Mouse (Mus musculus): ENCODE data around the gene Gripap1.
"Not testable (repeated sequence)": the region's sequence is repeated elsewhere in the genome, so short reads cannot be mapped to it uniquely, and the experiment has no call there.

Gripap1 gene

DNA sequence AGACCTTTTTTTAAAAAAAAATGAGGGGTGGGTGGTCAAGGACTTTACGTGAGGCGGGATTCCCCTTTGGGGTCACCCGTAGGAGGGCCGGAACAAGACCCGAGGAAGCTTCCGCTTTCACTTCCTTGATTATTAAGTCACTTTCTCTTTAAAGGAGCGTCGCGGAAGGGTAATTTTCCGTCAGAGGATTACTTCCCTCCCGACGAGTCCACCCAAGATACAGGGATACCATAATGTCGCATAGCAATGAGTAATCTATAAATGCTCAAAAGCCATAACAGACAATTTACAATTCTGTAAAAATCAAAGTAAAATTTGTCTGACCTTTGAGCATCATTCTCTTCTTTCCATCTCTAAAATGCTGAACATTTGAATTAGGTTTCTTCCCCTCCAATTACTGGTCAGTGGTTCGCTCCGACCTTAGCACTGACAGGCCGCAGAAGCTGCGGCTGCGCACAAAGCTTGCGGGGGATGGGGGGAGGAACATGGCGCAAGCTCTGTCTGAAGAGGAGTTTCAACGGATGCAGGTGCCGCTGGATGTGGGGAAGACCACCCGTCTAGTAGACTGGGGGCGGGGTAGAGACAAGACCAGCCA is at the start of gene Gripap1:
Gene Gripap1 (plus strand): TSS at position 224 of the 595 bp plus-strand sequence.
- peak; percentile 66 for DNase-seq (ENCODE audit: low read depth)

DNA sequence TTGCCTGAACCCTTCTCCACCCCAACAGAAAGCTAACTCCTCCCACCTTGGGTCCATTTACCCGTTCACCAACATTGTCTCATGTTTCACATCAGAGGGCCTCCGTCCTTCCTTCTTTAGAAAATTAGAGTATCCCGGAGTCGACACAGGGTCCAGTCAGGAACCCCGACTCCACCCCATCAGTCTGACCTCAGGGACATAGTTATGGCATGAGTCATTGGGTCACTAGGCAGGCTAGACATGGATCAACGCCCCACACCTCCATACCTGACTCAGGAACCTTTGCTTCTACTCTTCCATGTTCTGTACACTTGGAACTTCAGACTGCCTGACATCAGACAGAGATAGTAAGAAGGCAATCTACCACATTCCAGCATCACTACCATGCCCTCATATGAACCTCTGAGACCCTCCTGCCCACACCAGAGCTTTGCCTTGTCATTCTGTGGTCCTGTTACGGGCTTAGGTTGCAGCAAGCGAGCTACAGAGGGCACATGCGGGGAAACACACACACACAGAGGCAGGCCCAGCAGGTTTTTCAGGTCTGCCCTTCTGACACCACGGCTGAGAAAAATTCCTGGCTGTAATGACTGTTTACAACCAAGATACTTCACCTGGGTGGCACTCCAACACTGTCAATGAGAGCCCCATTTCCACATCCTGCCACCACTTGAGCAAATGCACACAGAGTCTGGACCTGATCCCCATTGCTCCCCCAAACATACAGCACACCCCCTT is 49.3 kb upstream of the Gripap1 start:
- DNase-seq (ENCODE audit: low read depth) = no peak

GRCm38 (mm10) chrX:7741103-7741502 is 48.5 kb upstream of the Gripap1 start:
- no peak for DNase-seq (ENCODE audit: low read depth)

GRCm38 (mm10) chrX:7743470-7743869 is 46.1 kb upstream of the Gripap1 start:
- DNase-seq (ENCODE audit: low read depth) = no peak

DNA sequence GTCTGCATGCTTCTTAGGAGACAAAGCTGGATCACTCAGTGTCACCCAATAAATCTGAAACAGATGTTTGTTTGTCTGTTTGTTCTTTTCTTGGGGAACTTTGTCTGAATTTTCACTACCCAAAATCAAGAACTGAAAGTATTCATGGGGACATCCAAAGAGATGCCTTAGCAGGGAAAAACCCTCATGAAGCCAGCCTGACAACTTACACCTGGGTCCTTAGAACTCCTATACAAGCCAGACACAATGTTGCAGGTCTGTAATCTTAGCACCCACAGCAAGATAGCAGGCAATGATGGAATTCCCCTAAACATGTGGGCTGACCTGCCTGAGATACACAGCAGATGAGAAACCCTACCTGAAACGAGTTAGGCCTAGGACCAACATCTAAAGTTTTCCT is 44.6 kb upstream of the Gripap1 start:
- no peak for DNase-seq (ENCODE audit: low read depth)

DNA sequence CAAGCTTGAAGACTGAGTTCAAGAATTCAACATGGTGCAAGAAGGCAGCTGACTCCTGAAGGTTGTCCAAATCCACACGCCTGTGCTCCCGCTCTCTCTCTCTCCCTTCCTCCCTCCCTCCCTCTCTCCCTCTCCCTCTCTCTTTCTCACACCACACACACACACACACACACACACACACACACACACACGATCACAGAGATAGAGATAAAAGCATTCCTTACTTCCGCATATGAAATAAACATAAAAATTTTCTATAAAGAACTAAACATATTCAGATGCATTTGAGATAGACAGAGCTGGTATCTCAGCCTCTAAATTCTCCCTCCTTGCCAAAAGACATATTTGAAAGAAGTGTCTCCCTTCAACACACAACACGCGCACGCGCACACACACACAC is 44.1 kb upstream of the Gripap1 start:
- DNase-seq (ENCODE audit: low read depth) = no peak

DNA sequence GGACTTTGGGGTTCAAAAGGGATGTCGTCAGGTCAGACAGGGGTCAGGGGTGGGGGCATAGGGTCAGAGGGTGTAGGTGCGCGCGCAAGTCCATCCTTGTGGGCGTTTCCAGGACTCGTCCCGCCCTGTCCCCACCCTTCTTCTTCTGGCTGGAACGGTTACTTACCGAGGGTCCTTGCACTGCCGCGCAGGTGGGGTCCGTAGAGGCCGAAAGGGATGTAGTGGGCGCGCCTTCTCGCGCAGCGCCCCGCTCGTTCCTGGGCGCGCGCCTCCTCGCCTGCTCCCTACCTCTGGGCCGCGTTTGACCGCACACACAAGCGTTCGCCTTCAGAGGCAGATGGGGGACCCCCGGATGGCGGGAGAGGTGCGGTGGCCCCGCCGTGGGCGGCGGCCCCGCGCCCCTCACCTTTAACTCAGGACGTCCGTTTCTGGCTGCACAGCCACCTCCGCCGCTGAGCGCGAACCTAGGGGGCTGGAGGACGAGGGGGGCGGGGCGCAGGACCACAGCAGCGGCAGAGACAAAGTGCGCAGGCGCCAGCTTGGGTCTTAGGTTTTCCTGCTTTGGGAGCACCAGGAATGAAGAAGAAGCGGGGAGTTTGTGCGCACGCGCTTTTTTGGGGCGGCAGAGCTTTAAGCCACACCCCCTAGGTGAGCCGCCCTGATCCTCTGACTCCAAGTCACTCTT is 39.0 kb upstream of the Gripap1 start, which contains the start of gene Ccdc120:
Gene Ccdc120 (minus strand): TSS at position 474 of the 685 bp plus-strand sequence.
- DNase-seq (ENCODE audit: low read depth) = no peak

DNA sequence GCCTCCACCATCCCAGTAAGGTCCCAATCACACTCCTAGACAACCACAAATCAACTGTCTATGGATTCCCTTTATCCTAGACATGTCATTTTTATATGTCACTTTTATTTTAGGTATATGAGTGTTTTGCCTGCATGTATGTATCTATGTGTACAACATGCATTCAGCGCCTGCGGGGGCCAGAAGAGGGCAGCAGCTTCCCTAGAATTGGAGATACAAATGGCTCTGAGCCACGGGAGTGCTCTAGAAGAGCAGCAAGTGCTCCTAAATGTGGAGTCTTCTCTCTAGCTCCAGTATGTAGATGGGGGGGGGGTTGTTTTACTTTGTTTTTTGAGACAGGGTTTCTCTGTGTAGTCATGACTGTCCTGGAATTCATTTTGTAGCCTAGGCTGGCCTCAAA is 35.9 kb upstream of the Gripap1 start:
- DNase-seq (ENCODE audit: low read depth) = not testable (repeated sequence)

GRCm38 (mm10) chrX:7762137-7762920 is 27.2 kb upstream of the Gripap1 start, which contains the start of gene Tfe3:
Gene Tfe3 (plus strand): TSS chrX:7762560.
- peak; percentile 72 for DNase-seq (ENCODE audit: low read depth)

DNA sequence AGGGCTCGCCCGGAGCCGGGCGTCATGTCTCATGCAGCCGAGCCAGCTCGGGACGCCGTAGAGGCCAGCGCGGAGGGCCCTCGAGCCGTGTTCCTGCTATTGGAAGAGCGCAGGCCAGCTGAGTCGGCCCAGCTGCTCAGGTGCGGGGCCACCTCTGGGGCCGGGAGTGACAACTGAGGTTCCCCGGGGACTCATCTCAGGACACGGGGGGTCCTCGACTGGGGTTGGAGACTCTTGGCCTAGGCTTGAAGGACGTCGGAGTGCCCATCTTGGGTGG is 26.7 kb upstream of the Gripap1 start:
- no peak for DNase-seq (ENCODE audit: low read depth)

DNA sequence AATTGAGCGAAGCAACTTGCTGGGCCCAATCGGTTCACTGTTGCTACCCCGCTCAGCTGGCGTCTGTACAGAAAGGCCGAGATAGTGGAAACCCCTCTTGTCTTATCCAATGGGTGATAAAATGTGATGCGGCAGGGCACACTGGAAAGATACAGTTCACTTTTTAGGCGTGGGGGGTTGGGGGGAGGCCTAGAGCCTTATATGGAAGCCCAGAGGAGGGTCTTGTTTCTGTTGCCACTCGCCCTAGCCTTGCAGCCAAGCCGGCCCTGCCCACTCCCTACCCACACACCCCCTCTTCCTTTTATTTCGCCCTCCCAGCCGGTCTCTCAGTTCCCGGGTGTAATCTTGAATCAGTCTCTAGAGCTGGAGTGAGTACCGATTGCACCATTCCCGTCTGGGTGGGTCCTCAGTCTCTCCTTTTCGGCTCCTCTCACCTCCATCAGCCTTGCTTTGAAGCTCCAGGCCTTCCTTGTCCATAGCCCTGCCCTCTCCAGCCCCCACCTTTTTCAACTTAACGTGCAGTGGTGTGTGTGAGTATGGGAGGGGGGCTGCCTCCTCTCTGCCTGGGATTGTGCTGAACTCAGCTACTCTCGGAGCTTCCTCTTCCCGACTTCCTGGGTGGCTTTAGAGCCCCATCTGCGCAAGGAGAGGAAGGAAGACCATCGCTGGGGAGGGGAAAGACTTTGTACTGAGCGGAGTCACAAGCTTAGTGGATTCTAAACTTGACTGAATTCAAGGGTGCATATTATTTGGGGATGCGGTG is 25.8 kb upstream of the Gripap1 start:
- no peak for DNase-seq (ENCODE audit: low read depth)

- no peak for DNase-seq (ENCODE audit: low read depth)
Observed at GRCm38 (mm10) chrX:7764657-7765280, 24.8 kb upstream of the Gripap1 start.

GRCm38 (mm10) chrX:7765281-7765670 is 24.3 kb upstream of the Gripap1 start:
- DNase-seq (ENCODE audit: low read depth) = no peak

DNA sequence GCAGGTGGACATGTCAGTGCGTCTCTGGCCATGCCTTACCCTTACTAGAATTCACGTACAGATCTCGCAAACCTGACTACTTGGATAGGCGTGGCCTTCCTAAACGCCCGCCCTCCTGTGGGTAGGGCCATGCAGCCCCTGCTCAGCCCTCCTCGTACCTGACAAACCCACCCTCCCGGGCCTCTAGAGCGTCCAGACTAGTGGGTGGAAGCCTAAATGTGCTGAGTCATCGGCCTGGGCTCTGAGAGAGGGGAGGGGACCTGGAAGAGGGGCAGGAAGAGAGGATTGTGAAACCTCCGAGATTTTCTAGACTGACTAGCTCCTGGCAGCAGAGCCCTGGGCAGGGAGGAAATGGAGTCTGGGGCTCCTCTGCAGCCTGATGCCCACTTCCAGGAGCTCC is 23.8 kb upstream of the Gripap1 start:
- peak; percentile 42 for DNase-seq (ENCODE audit: low read depth)

GRCm38 (mm10) chrX:7769302-7770017 is 20.1 kb upstream of the Gripap1 start:
- DNase-seq (ENCODE audit: low read depth) = no peak

DNA sequence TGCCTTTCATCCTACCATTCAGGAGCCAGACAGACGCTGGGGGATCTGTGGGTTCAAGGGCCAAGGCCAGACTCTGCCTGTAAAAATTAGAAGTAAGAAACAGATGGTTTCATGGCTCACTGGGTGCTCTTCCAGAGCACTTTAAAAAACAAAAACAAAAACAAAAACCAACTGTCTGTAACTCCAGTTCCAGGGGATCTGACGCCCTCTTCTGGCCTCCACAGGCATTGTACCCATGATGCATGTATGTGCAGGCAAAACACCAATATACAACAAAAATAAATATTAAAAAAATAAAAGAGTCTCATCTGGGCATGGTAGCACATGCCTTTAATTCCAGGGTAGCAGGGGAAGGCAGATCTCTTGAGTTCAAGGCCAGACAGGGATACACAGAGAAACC is 16.8 kb upstream of the Gripap1 start:
- no peak for DNase-seq (ENCODE audit: low read depth)

GRCm38 (mm10) chrX:7775501-7776205 is 13.9 kb upstream of the Gripap1 start:
- no peak for DNase-seq (ENCODE audit: low read depth)

DNA sequence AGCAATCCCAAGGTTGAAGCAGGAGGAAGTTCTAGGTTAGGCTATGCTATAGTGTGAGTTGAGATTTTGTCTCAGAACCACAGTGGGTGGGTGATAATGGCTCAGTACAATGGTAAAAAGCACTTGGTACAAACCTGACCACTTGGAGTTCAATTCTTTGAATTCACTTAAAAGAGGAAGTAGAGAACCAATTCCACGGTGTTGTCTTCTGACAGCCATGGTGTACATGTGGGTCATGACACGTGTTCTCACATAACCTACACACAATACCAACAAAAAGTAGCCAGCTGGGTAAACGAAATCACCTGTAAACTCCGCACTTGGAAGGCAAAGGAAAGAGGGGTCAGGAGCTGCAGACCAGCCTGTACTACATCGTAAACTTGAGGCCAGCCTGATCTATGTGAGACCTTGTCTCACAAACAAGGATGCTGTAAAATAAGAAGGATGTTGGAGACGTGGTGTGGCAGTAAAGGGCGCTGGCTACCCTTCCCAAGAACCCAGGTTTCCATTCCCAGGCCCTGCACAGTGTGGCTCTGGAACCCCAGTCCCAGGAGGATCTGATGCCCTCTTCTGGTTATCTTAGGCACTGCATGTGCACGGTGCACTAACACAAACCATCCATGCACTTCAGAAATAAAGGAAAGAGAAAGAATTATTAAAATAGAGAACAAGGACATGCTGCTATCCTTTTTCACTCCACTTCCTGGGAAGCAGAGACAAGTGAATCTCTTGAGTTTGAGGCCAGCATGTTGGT is 13.1 kb upstream of the Gripap1 start:
- DNase-seq (ENCODE audit: low read depth) = no peak

Data from c-Kit-positive CD71-negative TER-119-negative erythroid progenitor cells, embryonic 14.5 days (primary cell).